Mouse (Mus musculus): ENCODE measurements around the gene Nfkb1.

GRCm38 (mm10) chr3:135698466-135698975 is 7.2 kb upstream of the Nfkb1 start:
- TF ChIP-seq GATA1 (IDR thresholded peaks at IDR 0.05; ENCODE audit: low read length) (no peak), TAL1 (IDR thresholded peaks at IDR 0.05; ENCODE audit: low read length) (no peak)
